Mouse (Mus musculus): ENCODE measurements around the gene Stox2. TPM values are rescaled to one million over a fixed set of nuclear protein-coding genes. Genes with fewer than 3 reads are reported as not detected.
A peak's percentile ranks its signal among the peaks of the same experiment; 100 is the strongest.

Stox2 gene
- polyA plus RNA-seq, 1 experiment from 2014 or later: 11.7 TPM

- Histone ChIP-seq H3K4me2 (peak overlapping the region; percentile 90), H3K4me1 (ENCODE audit: insufficient read depth) (no peaks in the 10 kb centered on the region; the same call in 1 of the 2 replicates), H3K27me3 (ENCODE audit: insufficient read depth, low read length) (peaks cover 49% of the 10 kb centered on the region), H3K4me3 (ENCODE audit: low read depth, low read length) (peak overlapping the region; percentile 70), H3K27ac (ENCODE audit: low read depth) (no peak overlapping the region), H3K36me3 (ENCODE audit: insufficient read depth) (no peaks in the 10 kb centered on the region), H3K9me3 (ENCODE audit: low read depth, low read length) (no peaks in the 10 kb centered on the region), H3K9ac (no peak overlapping the region; the same call in 1 of the 2 replicates)
- ATAC-seq (ENCODE audit: insufficient read depth) (no peak), DNase-seq (no peak)
- TF ChIP-seq CTCF (IDR thresholded peaks at IDR 0.05; ENCODE audit: low read depth): no peak
- WGBS: 8% methylated on average over 12 of the region's 12 CpGs
Measured at GRCm38 (mm10) chr8:47411321-47411720, 34.8 kb downstream of the Stox2 start.

GRCm38 (mm10) chr8:47409061-47409460, 37.1 kb downstream of the Stox2 start:
- H3K27ac ChIP-seq (ENCODE audit: low read depth): no peak overlapping the region
- H3K4me3 ChIP-seq (ENCODE audit: low read depth, low read length): no peak overlapping the region
- no peak overlapping the region for H3K4me2 ChIP-seq
- TF ChIP-seq CTCF (IDR thresholded peaks at IDR 0.05; ENCODE audit: low read depth): no peak
- H3K9ac ChIP-seq: no peak overlapping the region
- H3K27me3 ChIP-seq (ENCODE audit: insufficient read depth, low read length): peaks cover 41% of the 10 kb centered on the region
- 9% methylated on average over 8 of the region's 8 CpGs for WGBS
- DNase-seq (no peak), ATAC-seq (ENCODE audit: insufficient read depth) (no peak)
- no peaks in the 10 kb centered on the region; the same call in 1 of the 2 replicates for H3K4me1 ChIP-seq (ENCODE audit: insufficient read depth)
- H3K9me3 ChIP-seq (ENCODE audit: low read depth, low read length): no peaks in the 10 kb centered on the region
- no peaks in the 10 kb centered on the region for H3K36me3 ChIP-seq (ENCODE audit: insufficient read depth)

- TF ChIP-seq CTCF (IDR thresholded peaks at IDR 0.05; ENCODE audit: low read depth): no peak
- 84% methylated on average over 1 of the region's 2 CpGs for WGBS
- DNase-seq (no peak), ATAC-seq (ENCODE audit: insufficient read depth) (no peak)
- Histone ChIP-seq H3K36me3 (ENCODE audit: insufficient read depth) (no peaks in the 10 kb centered on the region), H3K4me1 (ENCODE audit: insufficient read depth) (no peaks in the 10 kb centered on the region), H3K4me2 (no peak overlapping the region), H3K9me3 (ENCODE audit: low read depth, low read length) (no peaks in the 10 kb centered on the region), H3K27me3 (ENCODE audit: insufficient read depth, low read length) (peaks cover 17% of the 10 kb centered on the region), H3K9ac (no peak overlapping the region), H3K27ac (ENCODE audit: low read depth) (no peak overlapping the region), H3K4me3 (ENCODE audit: low read depth, low read length) (no peak overlapping the region)
Measured at GRCm38 (mm10) chr8:47404852-47405251, 41.3 kb downstream of the Stox2 start.

- Histone ChIP-seq H3K4me2 (no peak overlapping the region), H3K27ac (ENCODE audit: low read depth) (no peak overlapping the region; the same call in 1 of the 2 replicates), H3K4me3 (ENCODE audit: low read depth, low read length) (no peak overlapping the region), H3K9ac (no peak overlapping the region), H3K9me3 (ENCODE audit: low read depth, low read length) (no peaks in the 10 kb centered on the region), H3K4me1 (ENCODE audit: insufficient read depth) (no peaks in the 10 kb centered on the region), H3K36me3 (ENCODE audit: insufficient read depth) (no peaks in the 10 kb centered on the region), H3K27me3 (ENCODE audit: insufficient read depth, low read length) (no peaks in the 10 kb centered on the region)
- DNase-seq (no peak), ATAC-seq (ENCODE audit: insufficient read depth) (no peak)
- TF ChIP-seq CTCF (IDR thresholded peaks at IDR 0.05; ENCODE audit: low read depth): no peak
- WGBS: 33% methylated on average over 7 of the region's 7 CpGs
Measured at GRCm38 (mm10) chr8:47392927-47393326, 53.2 kb downstream of the Stox2 start.

- no peaks in the 10 kb centered on the region for H3K36me3 ChIP-seq (ENCODE audit: insufficient read depth)
- no peaks in the 10 kb centered on the region for H3K27me3 ChIP-seq (ENCODE audit: insufficient read depth, low read length)
- DNase-seq: no peak
- no peak overlapping the region for H3K27ac ChIP-seq (ENCODE audit: low read depth)
- no peaks in the 10 kb centered on the region for H3K9me3 ChIP-seq (ENCODE audit: low read depth, low read length)
- no peaks in the 10 kb centered on the region for H3K4me1 ChIP-seq (ENCODE audit: insufficient read depth)
- 74% methylated on average over 18 of the region's 18 CpGs for WGBS
- H3K9ac ChIP-seq: no peak overlapping the region
- no peak for ATAC-seq (ENCODE audit: insufficient read depth)
- TF ChIP-seq CTCF (IDR thresholded peaks at IDR 0.05; ENCODE audit: low read depth): no peak
- no peak overlapping the region for H3K4me2 ChIP-seq
- no peak overlapping the region for H3K4me3 ChIP-seq (ENCODE audit: low read depth, low read length)
Measured at GRCm38 (mm10) chr8:47392290-47392689, 53.9 kb downstream of the Stox2 start.

- no peak for ATAC-seq (ENCODE audit: insufficient read depth)
- Histone ChIP-seq H3K4me2 (no peak overlapping the region), H3K9ac (no peak overlapping the region)
Measured at GRCm38 (mm10) chr8:47391844-47392243, 54.3 kb downstream of the Stox2 start.

GRCm38 (mm10) chr8:47389430-47389829, 56.7 kb downstream of the Stox2 start:
- no peak overlapping the region for H3K9ac ChIP-seq
- WGBS: 62% methylated on average over 3 of the region's 3 CpGs
- no peak overlapping the region for H3K4me2 ChIP-seq
- no peak for DNase-seq
- TF ChIP-seq CTCF (IDR thresholded peaks at IDR 0.05; ENCODE audit: low read depth): no peak
- no peaks in the 10 kb centered on the region for H3K9me3 ChIP-seq (ENCODE audit: low read depth, low read length)
- no peak overlapping the region for H3K27ac ChIP-seq (ENCODE audit: low read depth)
- no peaks in the 10 kb centered on the region for H3K4me1 ChIP-seq (ENCODE audit: insufficient read depth)
- H3K27me3 ChIP-seq (ENCODE audit: insufficient read depth, low read length): no peaks in the 10 kb centered on the region
- no peak for ATAC-seq (ENCODE audit: insufficient read depth)
- no peak overlapping the region for H3K4me3 ChIP-seq (ENCODE audit: low read depth, low read length)
- H3K36me3 ChIP-seq (ENCODE audit: insufficient read depth): no peaks in the 10 kb centered on the region

More at GRCm38 (mm10) chr8:47391844-47392243, 54.3 kb downstream of the Stox2 start:
- 86% methylated on average over 10 of the region's 10 CpGs for WGBS
- H3K27me3 ChIP-seq (ENCODE audit: insufficient read depth, low read length): no peaks in the 10 kb centered on the region
- H3K4me1 ChIP-seq (ENCODE audit: insufficient read depth): no peaks in the 10 kb centered on the region
- no peaks in the 10 kb centered on the region for H3K9me3 ChIP-seq (ENCODE audit: low read depth, low read length)
- H3K36me3 ChIP-seq (ENCODE audit: insufficient read depth): no peaks in the 10 kb centered on the region
- no peak overlapping the region for H3K27ac ChIP-seq (ENCODE audit: low read depth)
- DNase-seq: no peak
- H3K4me3 ChIP-seq (ENCODE audit: low read depth, low read length): no peak overlapping the region
- no peak for TF ChIP-seq CTCF (IDR thresholded peaks at IDR 0.05; ENCODE audit: low read depth)

- no peak overlapping the region for H3K4me2 ChIP-seq
- no peak for DNase-seq
- H3K27ac ChIP-seq (ENCODE audit: low read depth): no peak overlapping the region
- H3K27me3 ChIP-seq (ENCODE audit: insufficient read depth, low read length): no peaks in the 10 kb centered on the region
- no peak for ATAC-seq (ENCODE audit: insufficient read depth)
- no peak for TF ChIP-seq CTCF (IDR thresholded peaks at IDR 0.05; ENCODE audit: low read depth)
- H3K9me3 ChIP-seq (ENCODE audit: low read depth, low read length): no peaks in the 10 kb centered on the region
- H3K4me1 ChIP-seq (ENCODE audit: insufficient read depth): no peaks in the 10 kb centered on the region
- H3K9ac ChIP-seq: no peak overlapping the region
- H3K36me3 ChIP-seq (ENCODE audit: insufficient read depth): no peaks in the 10 kb centered on the region
- WGBS: 66% methylated on average over 12 of the region's 12 CpGs
- H3K4me3 ChIP-seq (ENCODE audit: low read depth, low read length): no peak overlapping the region
Measured at GRCm38 (mm10) chr8:47388171-47388570, 58.0 kb downstream of the Stox2 start.
